ENCODE assay signal across 27 mouse cellular contexts in genomic region chr13:85952896-85953295, GRCm38 (mm10).
"Had no signal": no experiment of that assay in that cellular context is flagged by ENCODE, and none has a peak within 500 bp of the region (broad histone marks: within the 10 kb centered on the region; RNA-seq: fewer than 3 reads in every experiment).

No protein-coding gene starts in this region.

- H3K4me2 ChIP-seq: embryonic facial prominence, embryonic 12.5 days; embryonic facial prominence, embryonic 13.5 days; embryonic facial prominence, embryonic 15.5 days; forebrain, embryonic 12.5 days; forebrain, embryonic 13.5 days; forebrain, embryonic 15.5 days had no signal

- DNase-seq: cerebellum, adult 9-11 months; cerebellum, postnatal 10 days; cerebellum, postnatal 14 days; cerebellum, postnatal 25 days; cerebellum, postnatal 36 days; embryo, embryonic 11 days; forebrain, postnatal 0 days; gastrocnemius, adult 2 months; gastrocnemius, postnatal 10 days; gastrocnemius, postnatal 14 days; gastrocnemius, postnatal 25 days; gastrocnemius, postnatal 36 days; heart, adult 11 months; heart, adult 18-20 months; heart, adult 2 months had no signal

- H3K9me3 ChIP-seq: embryonic facial prominence, embryonic 10.5 days; embryonic facial prominence, embryonic 12.5 days; embryonic facial prominence, embryonic 13.5 days; embryonic facial prominence, embryonic 15.5 days; forebrain, embryonic 10.5 days; forebrain, embryonic 12.5 days; forebrain, embryonic 13.5 days; forebrain, embryonic 15.5 days; heart, embryonic 10.5 days had no signal

- H3K36me3 ChIP-seq: embryonic facial prominence, embryonic 10.5 days; embryonic facial prominence, embryonic 12.5 days; embryonic facial prominence, embryonic 13.5 days; embryonic facial prominence, embryonic 15.5 days; forebrain, embryonic 10.5 days; forebrain, embryonic 12.5 days; forebrain, embryonic 15.5 days; heart, embryonic 10.5 days had no signal

- ATAC-seq: forebrain, embryonic 13.5 days; forebrain, embryonic 14.5 days; forebrain, embryonic 15.5 days; forebrain, embryonic 16.5 days; forebrain, postnatal 0 days had no signal

- H3K4me3 ChIP-seq: embryonic facial prominence, embryonic 10.5 days; embryonic facial prominence, embryonic 12.5 days; embryonic facial prominence, embryonic 13.5 days; embryonic facial prominence, embryonic 15.5 days; erythroblast, embryonic 14.5 days; forebrain, embryonic 10.5 days; forebrain, embryonic 12.5 days; forebrain, embryonic 13.5 days; forebrain, embryonic 15.5 days; gastrocnemius, adult 2 months; heart, adult 2 months; heart, embryonic 10.5 days had no signal

- H3K27me3 ChIP-seq: embryonic facial prominence, embryonic 12.5 days; embryonic facial prominence, embryonic 13.5 days; embryonic facial prominence, embryonic 15.5 days; forebrain, embryonic 12.5 days; forebrain, embryonic 13.5 days; forebrain, embryonic 15.5 days had no signal

- H3K4me1 ChIP-seq: embryonic facial prominence, embryonic 10.5 days; embryonic facial prominence, embryonic 12.5 days; embryonic facial prominence, embryonic 13.5 days; embryonic facial prominence, embryonic 15.5 days; forebrain, embryonic 10.5 days; forebrain, embryonic 12.5 days; forebrain, embryonic 13.5 days; forebrain, embryonic 15.5 days; heart, embryonic 10.5 days had no signal

- H3K9ac ChIP-seq: embryonic facial prominence, embryonic 12.5 days; embryonic facial prominence, embryonic 13.5 days; embryonic facial prominence, embryonic 15.5 days; forebrain, embryonic 12.5 days; forebrain, embryonic 13.5 days; forebrain, embryonic 15.5 days; forebrain, postnatal 0 days had no signal

- H3K27ac ChIP-seq: embryonic facial prominence, embryonic 10.5 days; embryonic facial prominence, embryonic 12.5 days; embryonic facial prominence, embryonic 13.5 days; embryonic facial prominence, embryonic 15.5 days; forebrain, embryonic 10.5 days; forebrain, embryonic 12.5 days; forebrain, embryonic 13.5 days; forebrain, embryonic 15.5 days; gastrocnemius, adult 2 months; heart, adult 2 months; heart, embryonic 10.5 days had no signal
